Comparison of ENCODE assay signal across 9 mouse cellular contexts in genomic region chr19:31764801-31765340, GRCm38 (mm10). TPM values are rescaled to one million over a fixed set of nuclear protein-coding genes. Genes with fewer than 3 reads are reported as not detected.
DNase-seq lines count a peak whose midpoint lies in the region; ATAC-seq and TF ChIP-seq lines count a peak whose summit lies in the region.
"Had no signal": no experiment of that assay in that cellular context is flagged by ENCODE, and none has a peak within 500 bp of the region (broad histone marks: within the 10 kb centered on the region; RNA-seq: fewer than 3 reads in every experiment).

Gene Prkg1, minus strand, starts transcription at chr19:31765033.

- no peak within 1 kb of the TSS for H3K27ac ChIP-seq in forebrain, postnatal 0 days (ENCODE audit: low read depth, low read length)
- peak within 1 kb of the TSS; percentile 85 for H3K27ac ChIP-seq in hindbrain, embryonic 10.5 days
- no peak within 1 kb of the TSS for H3K27ac ChIP-seq in midbrain, embryonic 11.5 days (ENCODE audit: low read depth, low read length)

- peaks cover 15% of the 10 kb centered on the region for H3K4me1 ChIP-seq in erythroblast, embryonic 14.5 days (ENCODE audit: control insufficient read depth)
- peaks cover 9% of the 10 kb centered on the region for H3K4me1 ChIP-seq in forebrain, postnatal 0 days (ENCODE audit: insufficient read depth)
- peaks cover 33% of the 10 kb centered on the region for H3K4me1 ChIP-seq in hindbrain, embryonic 10.5 days (replicated peaks)
- H3K4me1 ChIP-seq in midbrain, embryonic 11.5 days (ENCODE audit: control insufficient read depth, insufficient read depth, low read length) = peaks cover 21% of the 10 kb centered on the region

- no peak for TF ChIP-seq CTCF in forebrain, postnatal 0 days (IDR thresholded peaks at IDR 0.05; ENCODE audit: low read depth)

- intact Hi-C loops in left cerebral cortex, postnatal 36 days (cut with DNase I) = loop anchor here (10.0 kb wide), 1 partner anchor 200 kb away; no protein-coding TSS in a partner anchor

- H3K4me3 ChIP-seq in erythroblast, embryonic 14.5 days (replicated peaks) = peak within 1 kb of the TSS; percentile 42
- peak within 1 kb of the TSS; percentile 42 for H3K4me3 ChIP-seq in forebrain, postnatal 0 days (ENCODE audit: low read depth, low read length)
- peak within 1 kb of the TSS; percentile 60 for H3K4me3 ChIP-seq in hindbrain, embryonic 10.5 days
- H3K4me3 ChIP-seq in midbrain, embryonic 11.5 days (ENCODE audit: low read depth, low read length) = peak within 1 kb of the TSS; percentile 52

- 1% methylated on average over 23 of the region's 23 CpGs for WGBS in forebrain, postnatal 0 days
- WGBS in hindbrain, embryonic 10.5 days = under 1% methylated on average over 23 of the region's 23 CpGs
- under 1% methylated on average over 23 of the region's 23 CpGs for whole genome bisulfite sequencing in midbrain, embryonic 11.5 days

- no peaks in the 10 kb centered on the region; the same call in 1 of the 2 replicates for H3K9me3 ChIP-seq in erythroblast, embryonic 14.5 days (ENCODE audit: control insufficient read depth, low read length)
- no peaks in the 10 kb centered on the region for H3K9me3 ChIP-seq in forebrain, postnatal 0 days (ENCODE audit: low read length)
- H3K9me3 ChIP-seq in hindbrain, embryonic 10.5 days = no peaks in the 10 kb centered on the region
- H3K9me3 ChIP-seq in midbrain, embryonic 11.5 days (ENCODE audit: control insufficient read depth, low read length) = no peaks in the 10 kb centered on the region

- ATAC-seq in erythroblast, adult 5-6 weeks (replicated peaks; ENCODE audit: low FRiP score, poor library complexity, severe bottlenecking) = no peak
- ATAC-seq in forebrain, postnatal 0 days = peak; percentile 72
- peak; percentile 84 for ATAC-seq in midbrain, embryonic 11.5 days (ENCODE audit: low FRiP score)

- peak; percentile 37 to 39 for DNase-seq in adrenal gland, adult 18-20 months (ENCODE audit: low spot score in 2 of 2)
- peak; percentile 34 for DNase-seq in forebrain, postnatal 0 days
- DNase-seq in hindbrain, embryonic 10.5 days (ENCODE audit: low spot score) = no peak
- peak; percentile 9 to 15 for DNase-seq in left cerebral cortex, postnatal 36 days (ENCODE audit: low spot score in 2 of 2)
- DNase-seq in midbrain, embryonic 11.5 days (ENCODE audit: low spot score, missing footprints) = peak; percentile 94
- DNase-seq in spleen, postnatal 14 days (ENCODE audit: low spot score in 2 of 2) = no peak

- H3K27me3 ChIP-seq in erythroblast, embryonic 14.5 days (ENCODE audit: control insufficient read depth) = peaks cover 76% of the 10 kb centered on the region
- peaks cover 40% of the 10 kb centered on the region for H3K27me3 ChIP-seq in forebrain, postnatal 0 days (ENCODE audit: insufficient read depth, low read length)
- peaks cover 42% of the 10 kb centered on the region for H3K27me3 ChIP-seq in hindbrain, embryonic 10.5 days (ENCODE audit: insufficient read depth, poor library complexity, severe bottlenecking)
- peaks cover 18% of the 10 kb centered on the region for H3K27me3 ChIP-seq in midbrain, embryonic 11.5 days (ENCODE audit: control insufficient read depth, insufficient read depth, low read length)
- H3K27me3 ChIP-seq: CH12.LX had no signal

- H3K9ac ChIP-seq in forebrain, postnatal 0 days = peak within 1 kb of the TSS; percentile 39; the same call in 1 of the 2 replicates
- H3K9ac ChIP-seq in midbrain, embryonic 11.5 days (ENCODE audit: low read length) = peak within 1 kb of the TSS; percentile 53

- H3K4me2 ChIP-seq in forebrain, postnatal 0 days (ENCODE audit: low read depth) = peak within 1 kb of the TSS; percentile 88
- peak within 1 kb of the TSS; percentile 93 for H3K4me2 ChIP-seq in midbrain, embryonic 11.5 days

- no peaks in the 10 kb centered on the region for H3K36me3 ChIP-seq in erythroblast, embryonic 14.5 days (ENCODE audit: control insufficient read depth)
- H3K36me3 ChIP-seq in forebrain, postnatal 0 days (ENCODE audit: insufficient read depth) = no peaks in the 10 kb centered on the region
- H3K36me3 ChIP-seq in hindbrain, embryonic 10.5 days = no peaks in the 10 kb centered on the region
- no peaks in the 10 kb centered on the region for H3K36me3 ChIP-seq in midbrain, embryonic 11.5 days (ENCODE audit: control insufficient read depth, insufficient read depth, low read length)

RNA-seq across cellular contexts. Expression of gene Prkg1, which starts in this region (rescaled TPM):
- polyA plus RNA-seq in erythroblast, embryonic 14.5 days (2012) = not detected in 2 replicates
- total RNA-seq in erythroblast, adult 5-6 weeks (2015; ENCODE audit: low replicate concordance) = not detected in 2 replicates
- total RNA-seq in erythroblast, adult 5-6 weeks (2017; ENCODE audit: low replicate concordance) = 0.28 TPM in 1 of 2 replicates, not detected in the other
- total RNA-seq in adrenal gland, adult 18-20 months (2021) = 1 to 10 TPM; 6.3 to 6.4 TPM
- total RNA-seq in forebrain, postnatal 0 days (2014; rRNA removed) = 9.9 and 10.6 TPM in 2 replicates
- polyA plus RNA-seq in forebrain, postnatal 0 days (2015; fragmentation: Nextera tagmentation; extraction: Ambion mirVana) = 1.8 and 3.2 TPM in 2 replicates
- polyA plus RNA-seq in hindbrain, embryonic 10.5 days (2016; fragmentation: Nextera tagmentation; extraction: Ambion mirVana) = 4.1 and 5.4 TPM in 2 replicates
- total RNA-seq in left cerebral cortex, postnatal 36 days (2021) = 10 to 100 TPM; 13.8 to 20.2 TPM
- 4.9 and 6.1 TPM in 2 replicates for polyA plus RNA-seq in midbrain, embryonic 11.5 days (2014; fragmentation: Nextera tagmentation; extraction: Ambion mirVana)
- total RNA-seq: CH12.LX had no signal

Comparison
In these comparisons a context has a peak if more than half of its experiments do, and no peak if none do; other contexts are left out.
1. DNase-seq: peak in adrenal gland, adult 18-20 months (2 of 2), forebrain, postnatal 0 days (single experiment), left cerebral cortex, postnatal 36 days (2 of 2) and midbrain, embryonic 11.5 days (single experiment); none in hindbrain, embryonic 10.5 days (single experiment) and spleen, postnatal 14 days (0 of 2).
2. Peak in every context shown above with its lines, with median percentiles within 50 percentile points of each other: H3K4me3 ChIP-seq.